Mouse (Mus musculus) lung, postnatal 4 days (tissue): Measurements from ENCODE around the gene Slc43a1.

ENCODE experiments used
- DNase-seq, 2 experiments: peaks; one replicate each; pipeline ENCODE4 v3.0.0; 2021

The Slc43a1 gene

GRCm38 (mm10) chr2:84831666-84832391, 6.8 kb upstream of the Slc43a1 start:
- DNase-seq, result peak; percentile 86 to 89

DNA sequence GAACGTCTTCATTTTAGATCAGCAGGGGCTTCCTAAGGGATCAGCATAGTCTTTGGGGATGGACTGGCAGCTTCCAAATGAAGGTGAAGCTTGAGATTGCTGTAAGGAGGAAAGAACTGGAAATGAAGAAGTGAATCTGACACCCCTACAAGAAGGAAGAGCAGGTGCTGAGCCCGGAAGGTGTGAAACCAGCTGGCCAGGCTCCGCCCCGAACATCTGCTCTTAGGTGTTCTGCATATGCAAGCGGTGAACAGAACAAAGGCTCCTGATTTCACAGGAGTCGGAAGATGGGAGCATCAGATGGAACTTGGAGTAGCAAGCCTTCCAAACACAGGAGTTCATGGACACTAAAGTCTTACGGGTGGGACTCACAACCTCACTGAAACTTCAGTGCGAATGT, 1.5 kb upstream of the Slc43a1 start:
- no peak for DNase-seq

DNA sequence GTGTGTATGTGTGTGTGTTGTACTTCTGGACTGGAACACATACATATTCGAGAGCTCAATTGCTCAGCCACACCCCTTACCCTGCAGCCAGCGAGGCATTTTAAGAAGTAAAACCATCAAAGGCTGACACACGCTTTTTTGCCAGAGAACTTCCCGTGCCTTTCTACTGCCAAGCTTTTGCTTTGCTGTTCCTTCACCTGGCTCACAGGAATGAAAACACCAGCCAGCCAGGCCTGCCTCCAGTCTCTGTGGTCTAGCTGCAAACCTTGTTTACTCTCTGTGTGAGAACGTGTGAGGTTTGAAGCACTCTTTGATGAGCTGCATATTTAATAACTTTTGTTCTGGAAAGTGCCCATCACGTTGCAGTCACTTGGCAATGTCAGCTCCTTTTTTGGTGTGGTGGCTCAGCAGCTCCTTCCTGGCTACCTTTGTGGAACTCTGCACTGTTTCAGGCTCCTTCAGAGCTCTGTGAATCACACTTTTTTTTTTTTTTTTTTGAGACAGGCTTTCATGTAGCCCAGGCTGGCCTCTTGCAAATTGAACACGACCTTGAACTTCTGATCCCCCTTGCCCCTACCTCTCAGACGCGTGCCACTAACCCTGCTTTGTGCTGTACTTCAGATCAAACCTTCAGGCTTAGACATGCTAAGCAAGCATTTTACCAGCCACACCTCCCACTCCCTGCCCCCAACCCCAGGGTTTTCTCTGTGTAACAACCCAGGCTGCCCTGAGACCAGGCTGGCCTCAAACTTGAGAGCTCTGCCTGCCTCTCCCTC, 645 bp upstream of the Slc43a1 start:
- DNase-seq, result no peak

GRCm38 (mm10) chr2:84838993-84839980, 637 bp downstream of the Slc43a1 start:
- peak; percentile 21 to 52 for DNase-seq

DNA sequence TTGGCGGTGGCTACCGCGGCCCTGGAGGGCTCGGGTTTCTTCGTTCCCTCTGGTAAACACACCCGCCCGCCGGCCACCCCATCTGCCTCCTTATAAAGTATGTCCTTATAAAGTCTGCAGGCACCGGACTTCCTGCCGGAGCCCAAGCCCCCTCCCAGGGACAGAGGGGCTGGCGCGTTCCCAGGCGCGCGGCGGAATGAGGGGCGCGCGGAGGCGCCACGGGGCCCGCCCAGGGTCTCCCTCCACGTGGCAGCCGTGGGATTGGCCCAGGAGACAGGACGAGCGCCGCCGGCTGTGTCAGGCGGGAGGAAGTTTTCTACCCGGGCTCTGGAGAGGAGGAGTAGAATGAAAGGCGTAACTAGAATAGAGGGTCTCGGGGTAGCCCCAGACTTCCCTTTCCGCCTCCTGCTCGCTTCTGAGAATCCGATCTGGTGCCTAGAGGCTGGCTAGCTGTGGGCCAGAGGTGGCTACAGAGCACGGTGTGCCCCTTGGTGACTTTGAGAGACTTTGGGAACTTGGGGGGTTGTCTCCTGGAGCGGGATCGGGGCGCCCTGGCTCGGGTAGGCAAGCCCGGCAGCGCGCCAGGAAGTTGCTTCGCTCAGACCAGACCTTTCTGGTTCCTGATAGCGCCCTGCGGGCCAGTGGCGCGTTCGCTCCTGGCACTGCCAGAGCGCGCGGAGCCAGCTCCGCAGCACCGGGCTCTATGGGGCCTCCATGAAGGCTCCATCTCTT, 1.5 kb downstream of the Slc43a1 start:
- DNase-seq, result peak; percentile 78 to 91

DNA sequence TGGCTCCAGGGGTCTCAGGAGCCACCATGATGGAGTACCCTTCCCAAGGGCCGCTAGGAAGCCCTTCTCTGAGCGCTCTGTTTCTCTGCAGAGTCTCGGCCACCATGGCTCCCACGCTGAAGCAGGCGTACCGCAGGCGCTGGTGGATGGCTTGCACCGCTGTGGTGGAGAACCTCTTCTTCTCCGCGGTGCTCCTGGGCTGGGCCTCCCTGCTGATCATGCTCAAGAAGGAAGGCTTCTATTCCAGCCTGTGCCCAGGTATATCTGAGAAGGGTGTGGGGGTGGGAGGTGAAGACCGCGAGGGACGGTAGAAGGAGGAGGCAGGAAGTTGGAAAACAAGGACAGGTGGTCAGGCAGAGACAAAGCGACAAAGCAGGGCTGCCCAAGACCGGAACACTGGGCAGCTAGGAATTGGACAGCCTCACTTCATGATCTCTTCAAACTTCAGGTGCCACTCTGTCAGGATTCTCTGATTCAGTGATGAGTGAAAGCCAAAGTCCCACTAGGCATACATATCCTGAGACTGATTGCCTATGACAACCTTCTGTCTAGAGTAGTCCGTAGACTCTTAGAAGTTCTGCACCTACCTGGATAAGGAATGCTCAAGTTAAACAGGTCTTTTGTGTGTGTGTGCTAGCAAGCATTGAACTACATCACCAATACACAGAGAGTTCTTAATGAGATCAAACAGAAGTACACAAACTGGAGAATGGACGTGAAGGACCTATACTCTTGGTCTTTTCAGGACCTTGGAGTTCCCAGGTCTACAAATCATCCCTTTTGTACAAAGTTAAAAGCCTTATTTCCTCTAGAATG, 2.3 kb downstream of the Slc43a1 start:
- DNase-seq, result no peak

GRCm38 (mm10) chr2:84841905-84842304, 3.3 kb downstream of the Slc43a1 start:
- DNase-seq, result peak in 1 of 2 experiments; percentile 34

DNA sequence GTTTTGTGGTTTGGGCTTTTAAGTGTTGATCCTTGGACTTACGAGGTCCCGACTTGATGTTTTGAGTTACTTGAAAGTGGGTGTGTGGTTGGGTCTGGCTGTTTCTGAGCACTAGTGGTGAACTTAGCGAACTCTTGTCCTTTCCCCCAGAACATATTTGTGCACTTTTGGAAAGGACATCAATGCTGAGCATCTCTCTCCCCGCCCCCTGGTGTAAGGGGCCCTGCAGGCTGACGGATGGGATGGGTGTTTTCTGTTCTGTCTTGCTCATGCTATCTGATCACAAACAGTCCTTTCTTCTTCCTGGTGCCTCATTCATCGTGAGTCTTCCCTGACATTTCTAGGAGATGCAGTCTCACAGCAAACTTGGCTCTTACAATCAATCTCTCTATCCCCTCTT, 5.0 kb downstream of the Slc43a1 start:
- no peak for DNase-seq

DNA sequence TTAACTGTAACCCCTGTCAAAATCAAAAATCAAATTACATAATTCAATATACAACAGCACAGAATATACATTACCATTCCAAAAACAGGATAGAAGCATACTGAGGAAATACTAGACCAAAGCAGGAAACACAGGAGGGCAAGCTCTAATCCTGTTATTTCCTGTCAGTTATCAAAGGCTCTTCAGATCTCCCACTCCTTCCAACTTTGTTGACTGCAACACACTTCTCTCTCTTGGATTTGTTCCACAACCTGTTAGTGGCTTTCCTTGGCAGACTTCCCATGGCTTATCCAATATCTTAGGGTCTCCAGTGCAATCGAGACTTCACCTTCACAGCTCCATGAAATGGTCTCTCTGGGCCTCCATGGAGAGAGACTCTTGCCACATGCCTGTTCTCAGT, 6.6 kb downstream of the Slc43a1 start:
- no peak for DNase-seq

- no peak for DNase-seq
Measured at GRCm38 (mm10) chr2:84850407-84851129, 11.9 kb downstream of the Slc43a1 start.

- DNase-seq, result peak; percentile 60 to 84
Measured at GRCm38 (mm10) chr2:84851130-84852040, 12.7 kb downstream of the Slc43a1 start.

DNA sequence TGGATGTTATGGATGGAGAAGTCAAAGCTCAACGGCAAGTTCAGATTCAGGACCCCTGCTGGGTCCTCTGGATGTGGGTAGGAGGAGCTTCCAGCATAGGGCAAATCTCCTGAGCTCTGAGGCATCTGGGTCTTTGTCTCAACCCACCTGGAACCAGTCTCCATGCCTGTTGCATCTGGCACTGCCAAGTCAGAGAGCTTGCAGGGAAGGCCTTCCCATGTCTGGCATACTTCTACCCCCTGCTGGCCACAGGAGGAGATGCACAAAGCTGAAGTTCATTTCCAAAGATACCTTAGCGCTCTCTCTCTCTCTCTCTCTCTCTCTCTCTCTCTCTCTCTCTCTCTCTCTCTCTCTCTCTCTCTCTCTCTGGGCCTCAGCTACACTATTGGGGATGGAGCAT, 17.1 kb downstream of the Slc43a1 start:
- DNase-seq, result peak; percentile 60 to 61

DNA sequence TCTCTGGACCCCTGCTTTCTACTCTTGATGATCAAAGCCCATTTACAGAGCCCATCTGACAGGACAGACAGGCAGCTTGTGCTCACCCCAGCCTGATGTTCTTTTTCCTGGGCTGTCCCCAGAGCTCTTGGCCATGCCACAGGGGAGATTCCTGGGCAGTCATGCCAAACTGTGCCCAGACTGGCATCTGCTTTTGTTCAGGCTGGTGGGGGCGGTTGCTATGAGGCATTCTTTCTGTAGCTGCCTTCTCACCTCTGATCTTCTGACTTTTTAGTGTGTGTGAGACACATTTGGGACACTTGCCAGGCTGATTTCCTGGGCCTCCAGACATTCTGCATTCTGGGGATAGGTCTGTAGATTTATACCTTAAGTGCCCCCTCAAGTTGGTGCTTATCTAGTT, 19.9 kb downstream of the Slc43a1 start:
- DNase-seq, result no peak

GRCm38 (mm10) chr2:84859991-84860780, 21.5 kb downstream of the Slc43a1 start:
- no peak for DNase-seq

DNA sequence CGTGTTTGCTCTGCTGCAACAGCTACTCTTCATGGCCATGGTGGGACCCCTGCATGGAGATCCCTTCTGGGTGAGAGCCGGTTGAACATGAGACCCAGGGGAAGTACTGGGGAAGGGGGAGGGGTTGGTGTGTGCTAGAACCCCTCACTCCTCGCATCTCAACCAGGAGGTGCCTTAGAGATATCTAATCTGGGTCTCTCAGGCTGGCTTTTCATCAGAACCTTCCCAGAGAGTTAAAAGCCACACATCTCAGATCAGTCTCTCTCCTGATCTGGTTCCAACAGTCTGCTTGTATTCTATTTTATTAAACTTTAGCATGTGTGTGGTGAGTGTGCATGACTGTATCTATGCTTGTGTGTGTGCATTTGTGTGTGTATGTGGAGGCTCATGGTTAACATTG, 22.8 kb downstream of the Slc43a1 start:
- no peak for DNase-seq

DNA sequence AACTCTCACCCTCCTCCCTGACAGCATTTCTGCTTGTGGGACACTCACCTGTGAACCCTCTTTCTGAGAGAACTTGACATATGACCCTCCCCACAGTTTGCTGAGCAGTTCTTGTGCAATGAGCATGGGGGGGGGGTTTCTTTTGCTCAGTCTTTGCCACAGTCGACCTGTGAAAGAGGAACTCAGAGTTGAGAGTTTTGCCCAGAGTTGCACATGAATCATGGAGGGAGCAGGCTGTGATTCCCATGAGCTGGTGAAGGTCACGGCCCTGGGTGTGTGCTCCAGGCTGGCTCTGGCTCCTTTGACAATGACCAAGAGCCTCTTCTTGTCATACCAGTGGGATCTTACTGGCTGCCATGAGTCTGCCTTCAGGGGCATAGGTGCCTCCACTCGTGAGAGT, 23.6 kb downstream of the Slc43a1 start:
- DNase-seq, result no peak

DNA sequence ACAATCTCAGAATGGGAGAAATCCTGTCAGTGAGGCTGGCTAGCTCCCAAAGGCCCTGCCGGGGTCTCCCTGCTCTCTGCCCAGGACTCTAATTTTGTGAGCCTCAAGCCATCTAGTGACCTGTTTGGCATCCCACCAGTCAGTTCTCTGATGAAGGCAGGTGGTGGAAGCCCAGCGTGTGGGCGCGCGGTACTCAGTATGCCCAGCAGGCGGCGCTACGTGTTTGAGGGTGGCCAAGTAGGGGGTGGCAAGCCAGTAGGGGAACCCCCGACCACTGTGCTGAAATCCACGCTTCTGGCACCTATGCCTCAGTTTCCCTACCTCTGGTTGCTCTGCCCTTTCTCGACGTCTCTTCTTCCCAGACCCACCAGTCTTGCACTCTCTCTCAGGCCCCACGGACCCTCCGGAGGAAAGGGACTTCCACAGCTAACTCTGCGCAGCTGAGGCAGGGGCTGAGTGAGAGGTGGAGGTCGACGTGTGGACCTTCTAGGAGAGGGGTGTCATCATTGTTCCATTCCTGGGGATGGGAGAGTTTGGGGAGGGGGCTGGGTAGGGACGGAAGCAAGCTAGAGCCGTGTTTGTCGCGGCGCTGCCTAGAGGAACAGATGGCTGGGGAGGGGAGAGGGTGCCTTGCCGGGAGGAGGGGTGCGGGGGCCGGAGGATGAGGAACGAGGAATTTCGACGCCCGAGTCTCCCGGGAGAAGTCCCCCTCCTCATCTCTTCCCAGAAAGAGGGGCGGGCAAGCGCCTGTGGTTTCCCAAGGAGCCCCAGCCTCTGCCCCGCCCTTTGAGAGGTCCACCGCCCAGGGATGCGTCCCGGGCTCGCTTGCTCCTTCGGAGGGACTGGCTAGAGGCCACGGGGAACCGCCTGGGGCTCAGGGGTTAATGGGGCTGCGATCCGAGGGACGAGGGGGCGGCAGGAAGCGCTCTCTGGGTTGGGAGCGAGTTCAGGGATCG, 27.2 kb downstream of the Slc43a1 start:
- DNase-seq, result peak; percentile 53 to 70

DNA sequence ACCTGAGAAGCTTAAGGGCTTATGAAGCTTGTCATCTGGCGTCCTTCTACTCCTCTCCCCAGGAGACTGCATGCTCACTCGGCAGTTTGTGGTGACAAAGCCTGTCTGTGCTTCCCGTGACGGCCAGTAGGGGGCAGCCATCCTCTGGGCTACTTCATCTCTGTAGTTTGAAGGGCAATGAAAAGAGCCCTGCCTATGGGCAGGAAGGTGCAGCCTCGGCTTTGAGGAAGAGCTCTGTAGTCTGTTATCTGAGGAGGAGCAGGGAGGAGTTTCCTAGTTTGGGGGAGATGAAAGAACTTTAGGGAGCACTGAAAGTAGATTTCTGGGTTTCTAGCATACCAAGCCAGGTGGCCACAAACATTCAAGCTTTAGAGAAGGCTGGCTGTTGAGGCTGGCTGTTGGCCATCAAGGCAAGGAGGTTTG, 29.9 kb downstream of the Slc43a1 start:
- peak; percentile 71 to 83 for DNase-seq
